Mouse (Mus musculus) hindbrain, embryonic 10.5 days (tissue): ENCODE results near the gene Lmo2. TPM values are rescaled to one million over a fixed set of nuclear protein-coding genes. Genes with fewer than 3 reads are reported as not detected.

Experiments
- DNase-seq: peaks from one replicate; pipeline ENCODE4 v3.0.0-alpha.2; 2017; ENCODE audit warnings: low spot score
- H3K27ac ChIP-seq: fragments of 300-500 bp; sonication (generic); 2 replicates; pipeline ENCODE4 v1.5.1; 2016; ENCODE audit warnings: mild to moderate bottlenecking, moderate library complexity
- H3K27me3 ChIP-seq: fragments of 300-500 bp; sonication (generic); 2 replicates; pipeline ENCODE4 v1.6.1; 2016; ENCODE audit warnings: mild to moderate bottlenecking; ENCODE audit not compliant: poor library complexity, insufficient read depth, severe bottlenecking
- H3K36me3 ChIP-seq: fragments of 300-500 bp; sonication (generic); 2 replicates; pipeline ENCODE4 v1.6.1; 2016; ENCODE audit warnings: mild to moderate bottlenecking, moderate library complexity
- H3K4me1 ChIP-seq: fragments of 300-500 bp; sonication (generic); replicated peaks from 2 replicates; pipeline ENCODE4 v1.6.1; 2016; ENCODE audit warnings: mild to moderate bottlenecking
- H3K4me3 ChIP-seq: fragments of 300-500 bp; sonication (generic); 2 replicates; pipeline ENCODE4 v1.5.1; 2016; ENCODE audit warnings: mild to moderate bottlenecking, moderate library complexity
- H3K9me3 ChIP-seq: fragments of 300-500 bp; sonication (generic); 2 replicates; pipeline ENCODE4 v1.6.1; 2016; ENCODE audit warnings: mild to moderate bottlenecking, moderate library complexity
- WGBS: fragments of 180-500 bp; shearing (Covaris S2); methylation state at CpG from one replicate; pipeline ENCODE4 v1.1.7; 2016; 5-methylcytosine and 5-hydroxymethylcytosine counted together
- polyA plus RNA-seq: library from polyadenylated mRNA; unstranded; fragments of >200 nt; fragmentation: Nextera tagmentation; extraction: Ambion mirVana; gene quantifications from 2 replicates; pipeline ENCODE4 v1.2.1, GENCODE M21; 2016

Lmo2 gene
- polyA plus RNA-seq, 1 experiment from 2014 or later, result 21.2 TPM

- no peak for DNase-seq
Observed at GRCm38 (mm10) chr2:103932025-103932424, 25.8 kb upstream of the Lmo2 start.

GRCm38 (mm10) chr2:103932480-103932879 is 25.3 kb upstream of the Lmo2 start:
- no peak for DNase-seq
- Histone ChIP-seq H3K27me3 (no peaks in the 10 kb centered on the region), H3K4me1 (peaks cover 29% of the 10 kb centered on the region), H3K27ac (no peak overlapping the region), H3K9me3 (no peaks in the 10 kb centered on the region), H3K36me3 (no peaks in the 10 kb centered on the region), H3K4me3 (no peak overlapping the region)
- WGBS, result 84% methylated on average over 9 of the region's 9 CpGs

More at GRCm38 (mm10) chr2:103932025-103932424, 25.8 kb upstream of the Lmo2 start:
- Histone ChIP-seq H3K4me3 (no peak overlapping the region), H3K4me1 (peaks cover 31% of the 10 kb centered on the region), H3K27me3 (no peaks in the 10 kb centered on the region), H3K9me3 (no peaks in the 10 kb centered on the region), H3K27ac (no peak overlapping the region), H3K36me3 (no peaks in the 10 kb centered on the region)
- WGBS, result 50% methylated on average over 2 of the region's 2 CpGs

- Histone ChIP-seq H3K9me3 (no peaks in the 10 kb centered on the region), H3K27me3 (no peaks in the 10 kb centered on the region), H3K4me3 (no peak overlapping the region), H3K36me3 (no peaks in the 10 kb centered on the region), H3K27ac (no peak overlapping the region), H3K4me1 (peaks cover 25% of the 10 kb centered on the region)
- no peak for DNase-seq
- WGBS, result 41% methylated on average over 7 of the region's 7 CpGs
Observed at GRCm38 (mm10) chr2:103934270-103934669, 23.5 kb upstream of the Lmo2 start.

- 88% methylated on average over 3 of the region's 3 CpGs for WGBS
Observed at GRCm38 (mm10) chr2:103934670-103935069, 23.1 kb upstream of the Lmo2 start.

GRCm38 (mm10) chr2:103935691-103936435 is 21.9 kb upstream of the Lmo2 start:
- DNase-seq, result no peak
- Histone ChIP-seq H3K27ac (no peak overlapping the region), H3K4me1 (peaks cover 22% of the 10 kb centered on the region), H3K36me3 (no peaks in the 10 kb centered on the region), H3K27me3 (no peaks in the 10 kb centered on the region), H3K4me3 (no peak overlapping the region), H3K9me3 (no peaks in the 10 kb centered on the region)
- WGBS, result 70% methylated on average over 10 of the region's 10 CpGs

More at GRCm38 (mm10) chr2:103934670-103935069, 23.1 kb upstream of the Lmo2 start:
- Histone ChIP-seq H3K9me3 (no peaks in the 10 kb centered on the region), H3K4me1 (peaks cover 25% of the 10 kb centered on the region), H3K4me3 (no peak overlapping the region), H3K27me3 (no peaks in the 10 kb centered on the region), H3K36me3 (no peaks in the 10 kb centered on the region), H3K27ac (no peak overlapping the region)
- no peak for DNase-seq

- no peaks in the 10 kb centered on the region for H3K27me3 ChIP-seq
- WGBS, result 91% methylated on average over 2 of the region's 2 CpGs
- DNase-seq, result no peak
Observed at GRCm38 (mm10) chr2:103936666-103937065, 21.1 kb upstream of the Lmo2 start.

GRCm38 (mm10) chr2:103937670-103938069 is 20.1 kb upstream of the Lmo2 start:
- H3K4me1 ChIP-seq, result peaks cover 17% of the 10 kb centered on the region
- 91% methylated on average over 2 of the region's 2 CpGs for WGBS

More at GRCm38 (mm10) chr2:103936666-103937065, 21.1 kb upstream of the Lmo2 start:
- Histone ChIP-seq H3K4me1 (peaks cover 18% of the 10 kb centered on the region), H3K9me3 (no peaks in the 10 kb centered on the region), H3K27ac (no peak overlapping the region; the same call in 1 of the 2 replicates), H3K36me3 (no peaks in the 10 kb centered on the region), H3K4me3 (no peak overlapping the region)

GRCm38 (mm10) chr2:103938573-103938972 is 19.2 kb upstream of the Lmo2 start:
- H3K27ac ChIP-seq, result no peak overlapping the region
- H3K36me3 ChIP-seq, result no peaks in the 10 kb centered on the region
- H3K4me3 ChIP-seq, result no peak overlapping the region
- H3K4me1 ChIP-seq, result peaks cover 17% of the 10 kb centered on the region
- 75% methylated on average over 1 of the region's 1 CpGs for WGBS
- DNase-seq, result no peak
- H3K9me3 ChIP-seq, result no peaks in the 10 kb centered on the region
- H3K27me3 ChIP-seq, result no peaks in the 10 kb centered on the region

More at GRCm38 (mm10) chr2:103937670-103938069, 20.1 kb upstream of the Lmo2 start:
- H3K27me3 ChIP-seq, result no peaks in the 10 kb centered on the region
- H3K27ac ChIP-seq, result no peak overlapping the region
- H3K4me3 ChIP-seq, result no peak overlapping the region
- DNase-seq, result no peak
- no peaks in the 10 kb centered on the region for H3K9me3 ChIP-seq
- no peaks in the 10 kb centered on the region for H3K36me3 ChIP-seq

- Histone ChIP-seq H3K4me3 (no peak overlapping the region), H3K27ac (no peak overlapping the region), H3K36me3 (no peaks in the 10 kb centered on the region), H3K27me3 (no peaks in the 10 kb centered on the region), H3K9me3 (no peaks in the 10 kb centered on the region), H3K4me1 (peaks cover 16% of the 10 kb centered on the region)
- no peak for DNase-seq
Observed at GRCm38 (mm10) chr2:103939003-103939402, 18.8 kb upstream of the Lmo2 start.

GRCm38 (mm10) chr2:103941085-103941484 is 16.7 kb upstream of the Lmo2 start:
- Histone ChIP-seq H3K4me3 (no peak overlapping the region), H3K27me3 (no peaks in the 10 kb centered on the region), H3K27ac (no peak overlapping the region), H3K4me1 (peaks cover 7% of the 10 kb centered on the region), H3K9me3 (no peaks in the 10 kb centered on the region), H3K36me3 (no peaks in the 10 kb centered on the region)
- WGBS, result 58% methylated on average over 3 of the region's 3 CpGs
- DNase-seq, result no peak

GRCm38 (mm10) chr2:103944859-103945258 is 12.9 kb upstream of the Lmo2 start:
- DNase-seq, result no peak
- 0 out of 2 replicates have a peak, but pooled peaks cover 3% of the 10 kb centered on the region for H3K4me1 ChIP-seq
- no peaks in the 10 kb centered on the region for H3K36me3 ChIP-seq
- 0 out of 2 replicates have a peak, but pooled peaks cover 3% of the 10 kb centered on the region for H3K27me3 ChIP-seq
- 91% methylated on average over 2 of the region's 2 CpGs for WGBS
- H3K4me3 ChIP-seq, result no peak overlapping the region
- H3K9me3 ChIP-seq, result no peaks in the 10 kb centered on the region
- H3K27ac ChIP-seq, result no peak overlapping the region

GRCm38 (mm10) chr2:103945571-103946092 is 12.2 kb upstream of the Lmo2 start:
- no peak for DNase-seq
- no peak overlapping the region for H3K27ac ChIP-seq
- H3K36me3 ChIP-seq, result no peaks in the 10 kb centered on the region
- 82% methylated on average over 5 of the region's 5 CpGs for WGBS
- H3K9me3 ChIP-seq, result no peaks in the 10 kb centered on the region
- H3K4me3 ChIP-seq, result no peak overlapping the region
- 0 out of 2 replicates have a peak, but pooled peaks cover 3% of the 10 kb centered on the region for H3K4me1 ChIP-seq
- H3K27me3 ChIP-seq, result 0 out of 2 replicates have a peak, but pooled peaks cover 3% of the 10 kb centered on the region

GRCm38 (mm10) chr2:103946892-103947291 is 10.9 kb upstream of the Lmo2 start:
- no peak overlapping the region for H3K27ac ChIP-seq
- WGBS, result 89% methylated on average over 8 of the region's 8 CpGs
- DNase-seq, result no peak
- H3K36me3 ChIP-seq, result no peaks in the 10 kb centered on the region
- 0 out of 2 replicates have a peak, but pooled peaks cover 3% of the 10 kb centered on the region for H3K4me1 ChIP-seq
- no peak overlapping the region for H3K4me3 ChIP-seq
- H3K27me3 ChIP-seq, result 0 out of 2 replicates have a peak, but pooled peaks cover 3% of the 10 kb centered on the region
- H3K9me3 ChIP-seq, result no peaks in the 10 kb centered on the region
